Mouse (Mus musculus) monocyte, adult 5-6 weeks (primary cell): Measurements from ENCODE around the gene Gm49673. TPM values are rescaled to one million over a fixed set of nuclear protein-coding genes. Genes with fewer than 3 reads are reported as not detected.
A peak's percentile ranks its signal among the peaks of the same experiment; 100 is the strongest.
"Not testable (repeated sequence)": the region's sequence is repeated elsewhere in the genome, so short reads cannot be mapped to it uniquely, and the experiment has no call there.

ENCODE experiments used
- ATAC-seq: fragments of 153-309, 156-312 bp; replicated peaks from 2 replicates; pipeline ENCODE4 v1.8.0; 2017; ENCODE audit warnings: mild to moderate bottlenecking; ENCODE audit not compliant: low TSS enrichment, insufficient number of reproducible peaks, severe bottlenecking, poor library complexity, low FRiP score
- total RNA-seq: library from RNA; stranded (forward); fragments of 200-1000, 200-491, 200-594 nt; gene quantifications from 3 replicates; pipeline ENCODE4 v1.2.3, GENCODE M21; 2017

Gene Gm49673
- total RNA-seq, 1 experiment from 2014 or later = 5.7 TPM

- ATAC-seq = not testable (repeated sequence)
Measured at GRCm38 (mm10) chr17:8056637-8057138, 90.9 kb downstream of the Gm49673 start.

DNA sequence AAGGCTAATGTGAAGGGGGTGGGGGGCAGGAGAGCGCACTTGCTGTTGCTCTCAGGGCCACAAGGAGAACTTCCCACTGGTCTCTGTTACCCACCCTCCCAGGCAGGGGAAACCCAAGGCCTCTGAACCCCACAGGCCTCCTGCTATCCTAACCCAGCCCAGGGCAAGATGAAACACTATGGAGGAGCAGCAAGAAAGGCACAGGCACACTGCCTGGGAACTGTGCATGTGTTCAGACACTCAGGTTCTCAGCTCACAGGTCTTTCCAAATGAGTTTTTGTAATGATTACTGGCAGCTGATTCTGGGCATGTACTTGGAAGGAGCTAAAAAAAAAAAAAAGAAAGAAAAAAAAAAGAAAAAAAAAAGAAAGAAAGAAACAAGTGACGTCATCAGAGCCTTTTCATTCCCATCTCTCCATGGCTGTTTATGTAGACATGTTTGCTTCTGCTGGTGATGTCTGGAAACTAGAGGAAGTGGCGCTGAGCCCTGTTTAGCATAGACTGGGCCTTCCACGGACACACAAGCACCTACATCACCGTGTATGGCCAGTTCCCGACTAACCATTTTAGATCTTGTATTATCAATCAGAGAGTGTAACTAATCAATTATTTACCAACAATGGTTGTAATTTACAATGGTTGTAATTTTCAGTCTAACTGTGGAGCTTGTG lies 91.5 kb downstream of the Gm49673 start:
- not testable (repeated sequence) for ATAC-seq

- peak; percentile 53 for ATAC-seq
Measured at GRCm38 (mm10) chr17:8051247-8051646, 96.3 kb downstream of the Gm49673 start.

DNA sequence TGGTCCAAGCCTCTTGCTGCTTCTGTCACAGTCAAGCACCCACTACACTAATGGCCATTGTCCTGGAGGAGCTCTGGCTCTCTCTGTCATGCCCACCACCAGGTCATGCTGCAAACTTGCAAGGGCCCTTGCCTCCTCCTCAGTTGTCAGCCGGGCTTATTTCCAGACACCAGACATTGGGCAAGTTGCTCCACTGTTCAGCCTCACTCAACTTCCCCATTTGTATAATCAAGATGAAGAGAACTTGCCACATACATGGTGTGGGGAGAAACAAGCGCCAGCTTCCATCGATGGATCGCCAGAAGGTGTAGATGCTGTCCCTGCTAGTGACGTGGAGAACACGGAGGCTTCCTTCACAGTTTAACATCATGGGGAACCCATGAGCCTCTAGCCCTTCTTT lies 97.4 kb downstream of the Gm49673 start:
- ATAC-seq = peak; percentile 70

DNA sequence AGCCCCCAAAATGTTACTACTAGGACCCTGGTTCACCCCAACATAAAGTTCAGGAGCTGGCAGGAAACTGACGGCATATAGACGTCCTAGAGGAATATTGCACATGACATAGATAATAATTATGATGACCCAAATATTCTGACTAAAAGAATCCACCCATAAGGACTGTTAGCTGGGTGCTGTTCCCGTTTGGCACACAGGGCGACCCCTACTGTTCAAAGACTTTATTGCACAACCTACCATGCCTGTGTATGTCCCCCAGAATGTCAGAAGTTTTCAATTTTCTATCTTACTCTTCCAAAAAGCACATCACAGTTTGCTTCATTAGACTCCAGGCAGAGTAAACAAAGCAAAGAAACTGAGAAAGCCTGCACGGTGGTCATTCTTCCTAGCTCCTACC lies 101.4 kb downstream of the Gm49673 start:
- ATAC-seq = not testable (repeated sequence)

DNA sequence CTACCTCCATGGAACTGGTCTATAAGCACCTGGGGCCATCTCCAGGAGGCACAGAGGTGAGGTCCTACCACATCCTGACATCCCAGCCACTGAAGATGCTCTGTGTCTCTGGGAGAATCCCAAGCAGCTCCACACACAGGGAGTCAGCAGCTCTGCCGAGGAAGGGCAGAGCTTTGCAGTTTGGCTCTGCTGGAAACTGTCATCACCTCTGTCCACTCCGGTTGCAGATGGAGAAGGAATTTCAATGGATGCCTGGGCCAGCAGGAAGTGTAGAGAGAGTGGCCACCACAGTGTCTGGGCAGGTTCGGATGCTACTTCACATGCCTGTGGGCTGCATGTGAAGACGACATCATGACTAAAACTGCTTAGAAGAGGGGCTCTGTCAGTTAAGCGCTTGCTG lies 106.4 kb downstream of the Gm49673 start:
- not testable (repeated sequence) for ATAC-seq

DNA sequence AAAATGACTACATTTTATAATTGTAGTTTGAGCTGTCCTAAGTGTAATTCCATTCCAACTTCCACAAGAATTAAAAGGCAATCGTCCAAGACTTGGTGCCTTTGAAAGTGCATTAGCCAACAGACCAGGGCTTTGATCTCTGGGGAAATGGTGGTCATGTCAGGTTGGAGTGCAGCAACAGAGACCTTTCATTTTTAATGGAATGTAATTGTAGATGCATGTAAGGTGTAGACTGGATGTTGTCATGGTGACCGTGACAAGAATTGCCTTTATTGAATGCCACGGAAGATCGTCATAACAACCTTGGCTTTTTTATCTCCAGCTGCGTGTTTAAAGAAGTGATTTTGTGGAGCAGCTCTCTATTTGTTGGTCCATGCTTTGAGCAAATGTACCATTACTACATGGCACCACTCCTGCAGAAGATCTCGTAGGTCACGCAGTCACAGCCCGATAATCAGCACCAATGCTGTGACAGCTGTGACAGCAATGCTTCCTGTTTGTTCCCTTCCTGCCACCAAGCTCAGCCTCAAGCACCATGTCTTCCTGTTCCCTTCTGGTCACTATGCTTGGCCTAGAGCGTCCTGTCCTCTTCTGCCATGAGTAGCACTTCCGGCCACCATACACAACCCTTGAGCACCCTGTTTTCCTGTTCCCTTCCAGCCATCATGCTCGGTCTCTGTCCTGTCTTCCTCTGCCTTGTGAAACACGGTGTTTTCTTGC lies 107.5 kb downstream of the Gm49673 start:
- peak; percentile 40 for ATAC-seq

GRCm38 (mm10) chr17:8036976-8037375 lies 110.6 kb downstream of the Gm49673 start:
- not testable (repeated sequence) for ATAC-seq

Other genes starting within 250 kb of the Gm49673 start
- 63.5 to 77.7 TPM (median 74.3 TPM) in 3 replicates for gene Tagap, start 221.8 kb downstream of the Gm49673 start, total RNA-seq
- 28.3 to 41.8 TPM (median 34.7 TPM) in 3 replicates for gene Rsph3a, start 202.2 kb downstream of the Gm49673 start, total RNA-seq
- 48.3 to 53.4 TPM (median 53.2 TPM) in 3 replicates for gene Rnaset2a, start 309 bp upstream of the Gm49673 start, total RNA-seq
- gene Fgfr1op, start 17.7 kb upstream of the Gm49673 start, total RNA-seq = 22.4 to 37.0 TPM (median 25.6 TPM) in 3 replicates
- gene Ccr6, start 88.3 kb upstream of the Gm49673 start, total RNA-seq = 8.5 to 10.9 TPM (median 9.5 TPM) in 3 replicates
- gene Mpc1, start 135.1 kb upstream of the Gm49673 start, total RNA-seq = 48.2 to 112 TPM (median 78.5 TPM) in 3 replicates
- 69.2 to 137 TPM (median 73.1 TPM) in 3 replicates for gene Sft2d1, start 163.3 kb upstream of the Gm49673 start, total RNA-seq
- gene Prr18, start 189.7 kb upstream of the Gm49673 start, total RNA-seq = 0.10 TPM in 1 of 3 replicates, not detected in the others
- 0.39 TPM in 1 of 3 replicates, not detected in the others for gene T2, start 208.2 kb upstream of the Gm49673 start, total RNA-seq